Mouse (Mus musculus) natural killer cell, adult 2 months (primary cell): ENCODE measurements around the gene Rps15.

Experiments
- DNase-seq, 2 experiments: peaks; one replicate each; pipeline ENCODE4 v3.0.0; 2022; ENCODE audit warnings: low spot score in 2 of 2

Rps15 gene

GRCm38 (mm10) chr10:80260642-80261584 is 31.3 kb upstream of the Rps15 start, which contains the start of the genes Gamt and Dazap1:
Gene Gamt, minus strand, starts transcription at chr10:80261012.
Gene Dazap1, plus strand, starts transcription at chr10:80261486.
- peak; percentile 86 to 88 for DNase-seq

- peak; percentile 91 to 94 for DNase-seq
Observed at GRCm38 (mm10) chr10:80261585-80261968, 30.7 kb upstream of the Rps15 start.

- DNase-seq: no peak
Observed at GRCm38 (mm10) chr10:80262169-80262568, 30.1 kb upstream of the Rps15 start.

GRCm38 (mm10) chr10:80262776-80263365 is 29.4 kb upstream of the Rps15 start:
- no peak for DNase-seq

- peak; percentile 97 for DNase-seq
Observed at GRCm38 (mm10) chr10:80264341-80265148, 27.7 kb upstream of the Rps15 start.

- no peak for DNase-seq
Observed at GRCm38 (mm10) chr10:80265149-80265486, 27.1 kb upstream of the Rps15 start.

- no peak for DNase-seq
Observed at GRCm38 (mm10) chr10:80270099-80270498, 22.2 kb upstream of the Rps15 start.

- DNase-seq: no peak
Observed at GRCm38 (mm10) chr10:80270734-80271181, 21.5 kb upstream of the Rps15 start.

GRCm38 (mm10) chr10:80271186-80271843 is 20.9 kb upstream of the Rps15 start:
- peak in 1 of 2 experiments; percentile 36 for DNase-seq

- DNase-seq: no peak
Observed at GRCm38 (mm10) chr10:80271870-80272585, 20.2 kb upstream of the Rps15 start.

- DNase-seq: no peak
Observed at GRCm38 (mm10) chr10:80273847-80274246, 18.4 kb upstream of the Rps15 start.

- no peak for DNase-seq
Observed at GRCm38 (mm10) chr10:80276238-80276637, 16.0 kb upstream of the Rps15 start.

- DNase-seq: no peak
Observed at GRCm38 (mm10) chr10:80278390-80278789, 13.9 kb upstream of the Rps15 start.

- DNase-seq: no peak
Observed at GRCm38 (mm10) chr10:80279273-80279672, 13.0 kb upstream of the Rps15 start.

GRCm38 (mm10) chr10:80281304-80281703 is 10.9 kb upstream of the Rps15 start:
- DNase-seq: no peak

GRCm38 (mm10) chr10:80281921-80282371 is 10.3 kb upstream of the Rps15 start:
- no peak for DNase-seq

GRCm38 (mm10) chr10:80282481-80283441 is 9.5 kb upstream of the Rps15 start:
- no peak for DNase-seq

GRCm38 (mm10) chr10:80285222-80286070 is 6.8 kb upstream of the Rps15 start:
- DNase-seq: no peak

GRCm38 (mm10) chr10:80288097-80288496 is 4.2 kb upstream of the Rps15 start:
- no peak for DNase-seq
